Mouse (Mus musculus) midbrain, embryonic 10.5 days (tissue): ENCODE measurements around the gene Sertad3. TPM values are rescaled to one million over a fixed set of nuclear protein-coding genes. Genes with fewer than 3 reads are reported as not detected.
A peak's percentile ranks its signal among the peaks of the same experiment; 100 is the strongest.

Source experiments
- DNase-seq: peaks from one replicate; pipeline ENCODE4 v3.0.0-alpha.2; 2017; ENCODE audit warnings: low spot score
- H3K27ac ChIP-seq: fragments of 300-500 bp; sonication (generic); replicated peaks from 2 replicates; pipeline ENCODE4 v1.5.1; 2016; ENCODE audit warnings: mild to moderate bottlenecking
- H3K27me3 ChIP-seq: fragments of 300-500 bp; sonication (generic); 2 replicates; pipeline ENCODE4 v1.6.1; 2016; ENCODE audit warnings: low read depth, mild to moderate bottlenecking; ENCODE audit not compliant: poor library complexity, severe bottlenecking
- H3K36me3 ChIP-seq: fragments of 300-500 bp; sonication (generic); 2 replicates; pipeline ENCODE4 v1.6.1; 2016; ENCODE audit warnings: mild to moderate bottlenecking, moderate library complexity
- H3K4me1 ChIP-seq: fragments of 300-500 bp; sonication (generic); 2 replicates; pipeline ENCODE4 v1.6.1; 2016
- H3K4me3 ChIP-seq: fragments of 300-500 bp; sonication (generic); 2 replicates; pipeline ENCODE4 v1.5.1; 2016; ENCODE audit warnings: mild to moderate bottlenecking, moderate library complexity
- H3K9me3 ChIP-seq: fragments of 300-500 bp; sonication (generic); replicated peaks from 2 replicates; pipeline ENCODE4 v1.6.1; 2016; ENCODE audit warnings: mild to moderate bottlenecking
- WGBS: fragments of 180-500 bp; shearing (Covaris S2); methylation state at CpG from one replicate; pipeline ENCODE4 v1.1.7; 2016; 5-methylcytosine and 5-hydroxymethylcytosine counted together
- polyA plus RNA-seq: library from polyadenylated mRNA; unstranded; fragments of >200 nt; fragmentation: Nextera tagmentation; extraction: Ambion mirVana; gene quantifications from 2 replicates; pipeline ENCODE4 v1.2.1, GENCODE M21; 2016

The Sertad3 gene
- polyA plus RNA-seq, 1 experiment from 2014 or later: 18.9 TPM

DNA sequence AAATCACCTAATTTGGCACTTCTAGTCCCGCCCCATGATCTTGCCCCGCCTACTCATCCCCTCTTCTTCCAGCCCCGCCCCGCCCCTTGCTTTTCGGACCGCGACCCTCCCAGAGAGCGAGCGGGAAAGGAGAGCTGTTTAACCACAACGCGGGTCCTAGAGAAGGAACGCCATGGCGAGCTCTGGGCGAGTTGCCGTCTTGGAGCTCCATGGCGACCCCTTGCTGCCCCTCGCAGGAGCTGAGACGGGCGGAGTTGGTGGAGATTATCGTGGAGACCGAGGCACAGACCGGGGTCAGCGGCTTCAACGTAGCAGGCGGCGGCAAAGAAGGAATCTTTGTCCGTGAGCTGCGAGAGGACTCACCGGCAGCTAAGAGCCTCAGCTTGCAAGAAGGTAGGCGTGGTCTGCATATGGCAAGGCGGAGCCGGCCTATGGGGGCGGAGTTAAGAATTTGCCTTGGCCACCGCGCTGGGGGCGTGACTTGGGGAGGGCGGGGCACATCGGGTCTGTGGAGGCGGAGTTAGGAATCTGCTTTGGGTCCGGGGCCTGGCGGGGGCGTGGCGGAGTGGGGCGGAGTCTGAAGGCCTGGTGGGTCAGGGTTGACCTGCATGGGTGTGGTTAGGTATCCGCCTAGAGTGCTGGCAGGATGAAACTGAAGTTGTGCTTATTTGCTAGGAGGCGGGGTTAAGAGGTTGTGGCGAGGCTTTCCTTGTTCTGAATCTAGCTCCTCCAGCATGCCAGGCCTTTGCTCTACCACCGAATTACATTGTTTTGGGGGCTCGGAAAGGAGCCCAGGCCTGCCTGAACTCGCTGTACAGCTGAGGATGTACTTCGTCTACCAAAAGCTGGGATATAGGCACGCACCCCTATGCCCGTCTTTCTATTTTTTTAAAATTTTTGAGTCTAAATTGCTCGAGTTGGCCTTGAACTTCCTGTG is 34.4 kb downstream of the Sertad3 start:
- WGBS: under 1% methylated on average over 54 of the region's 54 CpGs
- H3K4me1 ChIP-seq: peaks cover 26% of the 10 kb centered on the region
- H3K36me3 ChIP-seq: no peaks in the 10 kb centered on the region
- peak overlapping the region; percentile 96 for H3K27ac ChIP-seq
- H3K4me3 ChIP-seq: peak overlapping the region; percentile 66
- no peaks in the 10 kb centered on the region for H3K9me3 ChIP-seq
- DNase-seq: peak; percentile 100
- no peaks in the 10 kb centered on the region for H3K27me3 ChIP-seq

DNA sequence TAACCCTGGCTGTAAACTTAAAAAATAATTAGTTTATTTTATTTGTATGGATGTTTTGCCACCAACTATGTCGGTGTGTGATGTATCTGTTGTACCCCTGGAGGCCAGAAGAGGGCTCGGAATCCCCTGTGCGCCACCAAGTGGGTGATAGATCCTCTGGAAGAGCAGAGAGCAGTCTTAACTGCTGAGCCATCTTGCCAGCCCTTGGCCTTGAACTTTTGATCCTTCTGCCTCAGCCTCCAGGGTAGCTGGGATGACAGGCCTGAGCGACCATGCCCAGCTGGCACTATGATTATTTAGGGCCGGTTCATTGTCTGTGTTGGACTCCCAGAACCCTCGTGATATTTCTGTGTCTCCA is 35.1 kb downstream of the Sertad3 start:
- H3K36me3 ChIP-seq: no peaks in the 10 kb centered on the region
- peak; percentile 50 for DNase-seq
- WGBS: 27% methylated on average over 6 of the region's 6 CpGs
- no peaks in the 10 kb centered on the region for H3K9me3 ChIP-seq
- H3K4me1 ChIP-seq: peaks cover 26% of the 10 kb centered on the region
- no peaks in the 10 kb centered on the region for H3K27me3 ChIP-seq
- H3K4me3 ChIP-seq: peak overlapping the region; percentile 66
- no peak overlapping the region; the same call in 1 of the 2 replicates for H3K27ac ChIP-seq

DNA sequence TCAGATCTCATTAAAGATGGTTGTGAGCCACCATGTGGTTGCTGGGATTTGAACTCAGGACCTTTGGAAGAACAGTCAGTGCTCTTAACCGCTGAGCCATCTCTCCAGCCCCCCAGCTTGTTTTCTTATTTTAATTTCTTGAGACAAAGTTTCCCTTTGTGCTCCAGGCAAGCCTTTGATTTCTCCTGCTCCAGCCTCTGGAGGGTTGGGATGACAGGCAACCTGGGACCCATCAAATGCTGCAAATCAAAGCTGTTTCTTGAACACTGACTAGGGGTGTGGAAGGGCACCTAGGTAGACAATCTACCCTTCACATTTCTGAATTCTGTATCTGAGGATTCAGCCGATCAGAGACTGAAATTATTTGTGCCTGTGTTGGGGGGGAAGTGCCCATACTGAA is 37.2 kb downstream of the Sertad3 start:
- Histone ChIP-seq H3K36me3 (no peaks in the 10 kb centered on the region), H3K27me3 (no peaks in the 10 kb centered on the region), H3K4me1 (peaks cover 26% of the 10 kb centered on the region), H3K27ac (no peak overlapping the region), H3K4me3 (no peak overlapping the region), H3K9me3 (no peaks in the 10 kb centered on the region)
- no peak for DNase-seq
- 87% methylated on average over 2 of the region's 2 CpGs for WGBS

DNA sequence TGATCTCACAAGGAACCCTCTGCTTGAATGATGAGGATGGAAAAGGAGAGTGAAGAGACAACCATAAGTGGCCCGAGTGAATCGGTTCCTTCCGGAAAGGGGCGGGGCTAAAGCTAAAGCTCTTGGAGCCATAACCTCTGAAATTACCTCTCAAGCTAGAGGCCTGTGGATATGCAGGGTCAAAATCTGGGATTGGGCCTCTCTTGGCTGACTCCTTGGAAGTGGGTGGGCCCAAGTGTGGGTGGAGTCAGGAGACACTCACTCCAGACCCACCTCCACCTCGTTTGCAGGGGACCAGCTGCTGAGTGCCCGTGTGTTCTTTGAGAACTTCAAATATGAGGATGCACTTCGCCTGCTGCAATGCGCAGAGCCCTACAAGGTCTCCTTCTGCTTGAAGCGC is 41.4 kb downstream of the Sertad3 start:
- H3K9me3 ChIP-seq: peaks cover 7% of the 10 kb centered on the region
- no peak for DNase-seq
- WGBS: 84% methylated on average over 9 of the region's 9 CpGs

DNA sequence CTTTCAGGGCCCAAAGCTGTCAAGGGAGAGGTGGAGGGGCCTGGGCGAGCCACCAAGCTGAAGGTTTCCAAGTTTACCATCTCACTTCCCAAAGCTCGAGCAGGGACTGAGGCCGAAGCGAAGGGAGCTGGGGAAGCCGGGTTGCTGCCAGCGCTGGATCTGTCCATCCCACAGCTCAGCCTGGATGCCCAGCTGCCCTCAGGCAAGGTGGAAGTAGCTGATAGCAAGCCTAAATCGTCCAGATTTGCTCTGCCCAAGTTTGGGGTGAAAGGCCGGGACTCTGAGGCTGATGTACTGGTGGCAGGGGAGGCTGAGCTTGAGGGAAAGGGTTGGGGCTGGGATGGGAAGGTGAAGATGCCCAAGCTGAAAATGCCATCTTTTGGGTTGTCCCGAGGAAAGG is 44.7 kb downstream of the Sertad3 start:
- peaks cover 9% of the 10 kb centered on the region for H3K9me3 ChIP-seq
- H3K36me3 ChIP-seq: no peaks in the 10 kb centered on the region
- no peak overlapping the region for H3K4me3 ChIP-seq
- no peak for DNase-seq
- peaks cover 8% of the 10 kb centered on the region for H3K4me1 ChIP-seq
- H3K27me3 ChIP-seq: no peaks in the 10 kb centered on the region
- H3K27ac ChIP-seq: no peak overlapping the region
- 86% methylated on average over 9 of the region's 9 CpGs for WGBS

More for the DNA sequence above, 41.4 kb downstream of the Sertad3 start:
- no peaks in the 10 kb centered on the region for H3K36me3 ChIP-seq
- no peaks in the 10 kb centered on the region for H3K27me3 ChIP-seq
- no peak overlapping the region for H3K4me3 ChIP-seq
- H3K27ac ChIP-seq: no peak overlapping the region
- no peaks in the 10 kb centered on the region for H3K4me1 ChIP-seq

DNA sequence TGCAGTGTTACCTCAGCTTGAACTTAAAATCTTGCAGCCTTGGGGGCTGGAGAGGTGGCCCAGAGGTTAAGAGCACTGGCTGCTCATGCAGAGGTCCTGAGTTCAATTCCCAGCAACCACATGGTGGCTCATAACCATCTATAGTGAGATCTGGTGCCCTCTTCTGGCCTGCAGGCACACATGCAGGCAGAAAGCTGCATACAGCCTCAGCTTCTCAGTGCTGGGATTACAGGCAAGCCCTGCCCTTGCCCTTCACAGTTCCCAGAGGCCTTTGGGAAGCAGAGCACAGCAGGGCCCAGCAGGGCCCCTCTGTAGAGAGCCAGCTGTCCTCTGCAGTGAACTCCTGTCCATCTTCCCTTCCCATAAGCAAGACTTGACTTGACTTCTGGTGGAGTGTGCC is 46.5 kb downstream of the Sertad3 start:
- no peaks in the 10 kb centered on the region for H3K36me3 ChIP-seq
- peaks cover 8% of the 10 kb centered on the region for H3K4me1 ChIP-seq
- DNase-seq: no peak
- no peak overlapping the region for H3K27ac ChIP-seq
- no peak overlapping the region for H3K4me3 ChIP-seq
- H3K27me3 ChIP-seq: no peaks in the 10 kb centered on the region
- H3K9me3 ChIP-seq: peaks cover 9% of the 10 kb centered on the region

DNA sequence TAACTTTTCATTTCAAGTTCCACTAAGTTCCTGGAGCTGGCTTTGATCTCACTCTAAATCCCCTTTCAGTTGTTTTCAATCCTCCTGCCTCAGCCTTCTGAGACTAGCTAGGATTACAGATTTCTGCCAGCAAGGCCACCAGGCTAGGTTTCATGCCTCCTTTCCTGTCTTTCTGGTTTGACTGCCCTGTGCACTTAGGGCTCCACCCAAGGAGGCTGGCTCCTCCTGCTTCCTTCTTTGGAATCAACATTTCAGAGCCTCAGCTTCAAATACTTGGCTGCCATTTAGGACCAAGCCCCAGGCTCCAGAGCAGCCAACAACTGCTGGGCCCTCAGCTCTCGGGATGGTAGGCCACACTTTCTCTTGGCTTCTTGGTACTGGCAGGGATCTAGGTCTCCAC is 47.0 kb downstream of the Sertad3 start:
- Histone ChIP-seq H3K27me3 (no peaks in the 10 kb centered on the region), H3K4me1 (peaks cover 8% of the 10 kb centered on the region), H3K9me3 (peaks cover 9% of the 10 kb centered on the region), H3K4me3 (no peak overlapping the region), H3K27ac (no peak overlapping the region), H3K36me3 (no peaks in the 10 kb centered on the region)
- 89% methylated on average over 1 of the region's 1 CpGs for WGBS
- no peak for DNase-seq

DNA sequence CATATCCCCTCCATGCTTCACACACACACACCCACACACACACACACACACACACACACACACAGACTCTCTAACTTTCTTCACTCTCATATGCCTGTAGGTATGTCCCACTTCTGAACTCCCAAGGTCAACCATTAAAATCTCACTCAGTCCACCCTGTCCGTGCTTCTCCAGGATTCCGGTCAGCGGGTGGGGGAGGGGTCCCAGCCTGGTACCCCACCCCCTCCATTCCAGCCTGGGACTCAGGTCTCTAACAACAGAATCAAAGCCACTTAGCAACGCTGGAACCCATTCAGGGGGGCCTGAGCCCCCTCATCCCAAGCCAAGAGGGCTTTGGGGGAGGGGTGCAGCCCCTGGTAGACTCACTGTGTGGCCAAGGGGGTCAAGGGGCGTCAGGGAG is 49.4 kb downstream of the Sertad3 start, which contains the start of gene Hipk4:
Gene Hipk4, plus strand, starts transcription at position 301 of the 400 bp plus-strand sequence.
- H3K4me3 ChIP-seq: no peak within 1 kb of the TSS
- WGBS: 60% methylated on average over 5 of the region's 5 CpGs
- H3K36me3 ChIP-seq: no peaks in the 10 kb centered on the region
- peaks cover 9% of the 10 kb centered on the region for H3K9me3 ChIP-seq
- H3K27me3 ChIP-seq: no peaks in the 10 kb centered on the region
- no peak for DNase-seq
- peak within 1 kb of the TSS; percentile 52; the same call in 1 of the 2 replicates for H3K27ac ChIP-seq
- H3K4me1 ChIP-seq: peaks cover 8% of the 10 kb centered on the region

DNA sequence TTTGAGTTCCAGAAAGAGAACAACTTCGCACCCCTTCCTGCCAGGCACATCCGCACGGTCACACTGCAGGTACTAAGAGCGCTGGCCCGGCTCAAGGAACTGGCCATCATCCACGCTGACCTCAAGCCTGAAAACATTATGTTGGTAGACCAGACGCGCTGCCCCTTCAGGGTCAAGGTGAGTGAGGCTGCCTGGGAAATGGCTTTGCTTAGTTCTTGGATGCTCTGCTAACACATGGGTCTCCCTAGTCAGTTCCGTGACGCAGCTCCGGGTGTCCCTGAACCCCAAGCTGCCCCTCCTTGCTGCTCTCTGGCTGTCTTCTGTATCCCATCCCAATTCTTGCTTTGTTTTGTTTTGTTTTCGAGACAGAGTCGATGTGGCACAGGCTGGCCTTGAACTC is 50.2 kb downstream of the Sertad3 start:
- Histone ChIP-seq H3K27me3 (no peaks in the 10 kb centered on the region), H3K36me3 (no peaks in the 10 kb centered on the region), H3K4me1 (peaks cover 8% of the 10 kb centered on the region), H3K9me3 (peaks cover 9% of the 10 kb centered on the region), H3K4me3 (no peak overlapping the region), H3K27ac (no peak overlapping the region)
- no peak for DNase-seq
- 95% methylated on average over 13 of the region's 13 CpGs for WGBS

DNA sequence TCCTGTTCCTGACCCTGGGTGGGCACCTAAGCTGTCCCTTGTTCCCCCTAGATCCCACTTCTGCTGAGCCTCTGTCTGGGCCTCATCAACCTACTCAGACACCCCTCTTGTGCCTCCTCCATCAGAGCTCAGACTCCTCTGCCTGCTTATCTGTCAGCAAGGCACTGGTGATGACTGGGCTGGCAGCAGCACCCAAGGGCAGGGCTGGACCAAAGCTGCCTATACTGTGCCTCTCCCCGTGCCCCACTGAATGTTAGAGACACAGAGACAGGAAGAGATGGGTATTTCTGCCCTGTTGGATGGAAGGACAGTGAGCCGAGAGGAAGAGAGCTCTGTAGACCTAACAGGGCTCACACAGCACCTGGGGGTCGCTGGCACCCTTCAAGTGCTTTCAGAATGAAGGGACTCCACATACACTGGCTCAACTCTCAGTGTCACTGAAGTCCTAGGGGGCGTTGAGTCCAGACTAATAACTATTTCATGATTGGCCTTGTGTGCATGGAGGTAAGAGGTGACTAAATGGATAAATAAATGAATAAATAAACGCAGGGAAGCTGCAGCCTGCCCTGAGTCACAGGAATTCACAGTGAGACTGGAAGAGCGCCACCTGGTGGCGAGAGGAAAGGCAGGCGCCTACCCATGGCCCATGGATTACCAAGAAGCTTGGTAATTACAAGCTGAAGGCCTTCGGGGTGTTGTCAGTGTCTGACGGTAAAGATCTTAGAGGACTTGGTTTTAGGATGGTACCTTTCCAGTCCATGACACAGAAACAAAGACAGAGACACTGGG is 52.7 kb downstream of the Sertad3 start:
- Histone ChIP-seq H3K36me3 (peaks cover 9% of the 10 kb centered on the region; the same call in 1 of the 2 replicates), H3K4me3 (no peak overlapping the region), H3K27me3 (no peaks in the 10 kb centered on the region), H3K9me3 (no peaks in the 10 kb centered on the region), H3K27ac (no peak overlapping the region), H3K4me1 (peaks cover 8% of the 10 kb centered on the region)
- DNase-seq: peak; percentile 78
- WGBS: 30% methylated on average over 10 of the region's 10 CpGs
